Mouse (Mus musculus): ENCODE results near the gene Nup93. TPM values are rescaled to one million over a fixed set of nuclear protein-coding genes. Genes with fewer than 3 reads are reported as not detected.

Gene Nup93
- polyA plus RNA-seq, 1 experiment: 104 TPM

- H3K27ac ChIP-seq (ENCODE audit: insufficient read depth, low read length): no peak overlapping the region
- no peaks in the 10 kb centered on the region for H3K4me1 ChIP-seq (ENCODE audit: control insufficient read depth, insufficient read depth, low read length)
These were observed 65.7 kb downstream of the Nup93 start for GRCm38 (mm10) chr8:94280001-94280613.

DNA sequence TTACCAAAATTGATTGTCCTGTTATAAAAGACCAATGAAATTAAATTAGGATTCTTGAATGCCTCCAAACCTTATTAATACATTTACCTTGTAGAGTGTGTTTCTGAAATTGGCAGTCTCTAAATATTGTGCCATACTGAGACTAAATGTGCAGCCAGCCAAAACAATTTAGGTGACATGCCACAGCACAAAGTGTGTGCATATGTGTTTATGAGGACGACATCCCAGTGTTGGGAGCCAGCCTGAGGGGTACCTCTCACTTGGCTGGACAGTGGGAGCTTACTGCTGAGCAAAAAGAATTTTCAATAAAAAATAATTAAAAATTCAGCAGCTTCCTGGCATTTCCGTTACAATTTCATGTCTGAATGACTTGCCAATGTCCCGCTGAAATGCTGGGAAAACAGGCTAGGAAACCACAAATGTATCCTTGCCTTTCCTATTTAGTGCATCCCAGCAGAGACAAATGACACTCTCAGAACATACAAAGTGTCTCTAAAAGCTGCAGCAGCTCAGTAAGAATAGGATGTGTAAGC lies 68.2 kb downstream of the Nup93 start:
- Histone ChIP-seq H3K27me3 (ENCODE audit: control insufficient read depth, insufficient read depth, low read length, poor library complexity, severe bottlenecking) (no peaks in the 10 kb centered on the region), H3K27ac (ENCODE audit: insufficient read depth, low read length) (no peak overlapping the region), H3K36me3 (ENCODE audit: control insufficient read depth, insufficient read depth, low read length, poor library complexity, severe bottlenecking) (peaks cover 16% of the 10 kb centered on the region), H3K4me1 (ENCODE audit: control insufficient read depth, insufficient read depth, low read length) (no peaks in the 10 kb centered on the region), H3K9ac (ENCODE audit: low read depth, poor library complexity, severe bottlenecking) (no peak overlapping the region), H3K4me3 (ENCODE audit: low read depth, low read length) (no peak overlapping the region), H3K9me3 (replicated peaks; ENCODE audit: control insufficient read depth, insufficient read depth, low read length, poor library complexity, severe bottlenecking) (no peaks in the 10 kb centered on the region)
- TF ChIP-seq CTCF (IDR thresholded peaks at IDR 0.05; ENCODE audit: low read depth, low read length): no peak
- TF ChIP-seq POLR2A (IDR thresholded peaks at IDR 0.05; ENCODE audit: insufficient read depth, low read length): no peak
- TF ChIP-seq EP300 (IDR thresholded peaks at IDR 0.05; ENCODE audit: insufficient read depth, low read depth, low read length): no peak

More at GRCm38 (mm10) chr8:94280001-94280613, 65.7 kb downstream of the Nup93 start:
- Histone ChIP-seq H3K36me3 (ENCODE audit: control insufficient read depth, insufficient read depth, low read length, poor library complexity, severe bottlenecking) (peaks cover 7% of the 10 kb centered on the region), H3K27me3 (ENCODE audit: control insufficient read depth, insufficient read depth, low read length, poor library complexity, severe bottlenecking) (no peaks in the 10 kb centered on the region), H3K4me3 (ENCODE audit: low read depth, low read length) (no peak overlapping the region), H3K9ac (ENCODE audit: low read depth, poor library complexity, severe bottlenecking) (no peak overlapping the region), H3K9me3 (replicated peaks; ENCODE audit: control insufficient read depth, insufficient read depth, low read length, poor library complexity, severe bottlenecking) (no peaks in the 10 kb centered on the region)
- no peak for TF ChIP-seq POLR2A (IDR thresholded peaks at IDR 0.05; ENCODE audit: insufficient read depth, low read length)
- no peak for TF ChIP-seq EP300 (IDR thresholded peaks at IDR 0.05; ENCODE audit: insufficient read depth, low read depth, low read length)
- TF ChIP-seq CTCF (IDR thresholded peaks at IDR 0.05; ENCODE audit: low read depth, low read length): no peak

DNA sequence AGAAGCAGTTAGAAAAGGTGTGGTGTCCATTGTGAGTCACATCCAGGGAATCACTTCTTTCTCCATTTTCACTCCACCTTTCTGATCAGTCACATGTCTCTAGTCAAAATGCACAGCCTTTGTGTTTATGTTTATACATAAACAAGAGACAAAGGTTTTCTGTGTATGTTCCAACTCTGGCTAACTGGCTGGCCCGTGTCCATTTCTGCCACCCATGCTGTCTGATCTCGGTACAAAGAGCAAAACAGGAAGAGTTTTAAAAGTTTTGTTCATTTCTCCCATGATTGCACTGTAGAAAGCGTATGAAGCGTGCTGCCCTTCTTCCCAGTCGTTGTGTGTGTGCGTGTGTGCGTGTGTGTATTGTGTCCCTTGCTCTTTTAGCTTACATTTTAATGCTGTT lies 69.8 kb downstream of the Nup93 start:
- Histone ChIP-seq H3K36me3 (ENCODE audit: control insufficient read depth, insufficient read depth, low read length, poor library complexity, severe bottlenecking) (peaks cover 18% of the 10 kb centered on the region), H3K27ac (ENCODE audit: insufficient read depth, low read length) (no peak overlapping the region), H3K4me1 (ENCODE audit: control insufficient read depth, insufficient read depth, low read length) (no peaks in the 10 kb centered on the region), H3K9me3 (replicated peaks; ENCODE audit: control insufficient read depth, insufficient read depth, low read length, poor library complexity, severe bottlenecking) (no peaks in the 10 kb centered on the region), H3K27me3 (ENCODE audit: control insufficient read depth, insufficient read depth, low read length, poor library complexity, severe bottlenecking) (no peaks in the 10 kb centered on the region), H3K4me3 (ENCODE audit: low read depth, low read length) (no peak overlapping the region), H3K9ac (ENCODE audit: low read depth, poor library complexity, severe bottlenecking) (no peak overlapping the region)
- TF ChIP-seq POLR2A (IDR thresholded peaks at IDR 0.05; ENCODE audit: insufficient read depth, low read length) (no peak), CTCF (IDR thresholded peaks at IDR 0.05; ENCODE audit: low read depth, low read length) (no peak), EP300 (IDR thresholded peaks at IDR 0.05; ENCODE audit: insufficient read depth, low read depth, low read length) (no peak)

GRCm38 (mm10) chr8:94290606-94291005 lies 76.2 kb downstream of the Nup93 start:
- H3K9me3 ChIP-seq (replicated peaks; ENCODE audit: control insufficient read depth, insufficient read depth, low read length, poor library complexity, severe bottlenecking): no peaks in the 10 kb centered on the region
- no peak overlapping the region for H3K9ac ChIP-seq (ENCODE audit: low read depth, poor library complexity, severe bottlenecking)
- H3K27ac ChIP-seq (ENCODE audit: insufficient read depth, low read length): no peak overlapping the region
- TF ChIP-seq CTCF (IDR thresholded peaks at IDR 0.05; ENCODE audit: low read depth, low read length): no peak
- TF ChIP-seq POLR2A (IDR thresholded peaks at IDR 0.05; ENCODE audit: insufficient read depth, low read length): no peak
- no peak for TF ChIP-seq EP300 (IDR thresholded peaks at IDR 0.05; ENCODE audit: insufficient read depth, low read depth, low read length)
- peaks cover 19% of the 10 kb centered on the region for H3K36me3 ChIP-seq (ENCODE audit: control insufficient read depth, insufficient read depth, low read length, poor library complexity, severe bottlenecking)
- no peak overlapping the region for H3K4me3 ChIP-seq (ENCODE audit: low read depth, low read length)
- H3K27me3 ChIP-seq (ENCODE audit: control insufficient read depth, insufficient read depth, low read length, poor library complexity, severe bottlenecking): no peaks in the 10 kb centered on the region
- H3K4me1 ChIP-seq (ENCODE audit: control insufficient read depth, insufficient read depth, low read length): no peaks in the 10 kb centered on the region

DNA sequence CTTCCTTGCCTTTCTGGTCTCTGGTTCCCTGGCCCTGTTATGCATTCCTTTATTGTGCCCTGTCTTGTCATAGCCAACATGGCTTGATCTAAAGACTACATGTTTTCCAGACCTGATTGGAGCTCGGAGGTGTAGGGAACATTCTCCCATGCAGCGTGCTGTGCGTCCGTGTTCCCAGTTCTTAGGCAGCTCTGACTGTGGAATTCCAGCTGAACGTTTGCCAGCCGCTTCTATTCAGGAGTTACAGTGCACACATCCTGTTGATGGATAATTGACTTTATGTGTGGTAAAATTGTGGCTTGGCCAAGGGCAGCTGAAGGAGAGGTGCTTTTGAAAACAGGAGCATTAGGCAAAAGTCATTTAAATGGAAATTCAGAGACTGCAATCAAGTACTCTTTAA lies 77.7 kb downstream of the Nup93 start:
- Histone ChIP-seq H3K9ac (ENCODE audit: low read depth, poor library complexity, severe bottlenecking) (no peak overlapping the region), H3K27me3 (ENCODE audit: control insufficient read depth, insufficient read depth, low read length, poor library complexity, severe bottlenecking) (no peaks in the 10 kb centered on the region), H3K9me3 (replicated peaks; ENCODE audit: control insufficient read depth, insufficient read depth, low read length, poor library complexity, severe bottlenecking) (no peaks in the 10 kb centered on the region), H3K4me3 (ENCODE audit: low read depth, low read length) (no peak overlapping the region), H3K36me3 (ENCODE audit: control insufficient read depth, insufficient read depth, low read length, poor library complexity, severe bottlenecking) (peaks cover 18% of the 10 kb centered on the region), H3K4me1 (ENCODE audit: control insufficient read depth, insufficient read depth, low read length) (no peaks in the 10 kb centered on the region), H3K27ac (ENCODE audit: insufficient read depth, low read length) (no peak overlapping the region)
- TF ChIP-seq EP300 (IDR thresholded peaks at IDR 0.05; ENCODE audit: insufficient read depth, low read depth, low read length): no peak
- no peak for TF ChIP-seq CTCF (IDR thresholded peaks at IDR 0.05; ENCODE audit: low read depth, low read length)
- no peak for TF ChIP-seq POLR2A (IDR thresholded peaks at IDR 0.05; ENCODE audit: insufficient read depth, low read length)

DNA sequence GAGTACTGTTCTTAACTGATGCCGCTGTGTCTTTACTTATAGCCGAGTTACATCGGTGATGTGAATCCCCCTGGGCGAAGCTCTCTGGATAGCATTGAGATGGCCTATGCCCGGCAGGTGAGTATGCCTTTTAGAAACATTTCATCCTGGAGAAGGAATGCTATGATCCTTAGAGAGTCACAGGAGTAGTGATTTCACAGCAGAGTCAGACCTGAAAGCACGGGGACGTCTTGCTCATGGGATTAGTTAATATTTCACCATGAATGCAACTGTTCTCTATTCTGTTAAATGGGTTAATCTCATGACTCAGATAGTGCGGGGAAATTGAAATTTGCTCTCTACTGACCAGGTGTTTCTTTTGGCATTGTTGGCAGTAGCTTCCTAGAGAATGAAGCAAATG lies 78.3 kb downstream of the Nup93 start:
- Histone ChIP-seq H3K36me3 (ENCODE audit: control insufficient read depth, insufficient read depth, low read length, poor library complexity, severe bottlenecking) (peaks cover 16% of the 10 kb centered on the region), H3K9ac (ENCODE audit: low read depth, poor library complexity, severe bottlenecking) (no peak overlapping the region), H3K27ac (ENCODE audit: insufficient read depth, low read length) (no peak overlapping the region), H3K27me3 (ENCODE audit: control insufficient read depth, insufficient read depth, low read length, poor library complexity, severe bottlenecking) (no peaks in the 10 kb centered on the region), H3K4me3 (ENCODE audit: low read depth, low read length) (no peak overlapping the region), H3K4me1 (ENCODE audit: control insufficient read depth, insufficient read depth, low read length) (no peaks in the 10 kb centered on the region), H3K9me3 (replicated peaks; ENCODE audit: control insufficient read depth, insufficient read depth, low read length, poor library complexity, severe bottlenecking) (no peaks in the 10 kb centered on the region)
- no peak for TF ChIP-seq EP300 (IDR thresholded peaks at IDR 0.05; ENCODE audit: insufficient read depth, low read depth, low read length)
- no peak for TF ChIP-seq CTCF (IDR thresholded peaks at IDR 0.05; ENCODE audit: low read depth, low read length)
- no peak for TF ChIP-seq POLR2A (IDR thresholded peaks at IDR 0.05; ENCODE audit: insufficient read depth, low read length)

Data from ES-Bruce4 (cell line).